Mouse (Mus musculus) kidney, adult 2 months (tissue): ENCODE data around the gene Gm9821.

Experiments used
- CTCF ChIP-seq: fragments of 200-500 bp; conservative IDR thresholded peaks from 2 replicates; pipeline ENCODE4 v1.5.1; 2011; ENCODE audit warnings: low read depth, mild to moderate bottlenecking, control low read depth, low read length, moderate library complexity, mixed read lengths; ENCODE audit not compliant: insufficient read depth, insufficient read length
- POLR2A ChIP-seq: fragments of 200-500 bp; IDR thresholded peaks from one replicate; pipeline ENCODE4 v1.6.1; 2011; ENCODE audit warnings: low read depth, low read length, control low read depth

DNA sequence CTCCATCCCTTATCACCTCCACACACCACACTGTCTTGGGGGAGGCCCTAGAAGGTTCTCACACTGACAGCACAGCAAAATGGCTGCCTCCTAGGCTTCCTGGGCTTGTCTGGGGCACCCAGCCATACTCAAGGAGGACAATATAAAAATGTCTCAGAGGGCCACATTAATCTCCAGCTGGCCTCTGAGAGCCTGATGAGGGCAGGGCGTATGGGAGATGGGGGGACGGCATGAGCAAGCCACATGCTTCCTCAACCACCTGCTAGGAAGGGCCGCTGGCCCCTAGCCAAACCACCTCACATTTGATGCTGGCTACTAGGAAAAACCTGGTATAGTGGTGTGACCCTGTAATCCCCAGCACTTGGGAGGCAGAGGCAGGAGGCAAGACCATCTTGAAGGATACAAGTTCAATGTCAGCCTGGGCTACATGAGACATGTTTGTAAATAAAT, 3.3 kb downstream of the Gm9821 start:
- TF ChIP-seq POLR2A = no peak
- TF ChIP-seq CTCF = no peak
